Mouse (Mus musculus) E14TG2a.4 (cell line): ENCODE measurements around the gene Nusap1.

Experiments
- CTCF ChIP-seq: conservative IDR thresholded peaks from 2 replicates; pipeline ENCODE4 v1.5.1; 2014; ENCODE audit warnings: low read length
- NANOG ChIP-seq: IDR thresholded peaks from 2 replicates; pipeline ENCODE4 v1.6.1; 2014; ENCODE audit warnings: borderline replicate concordance, low read length, mixed read lengths

DNA sequence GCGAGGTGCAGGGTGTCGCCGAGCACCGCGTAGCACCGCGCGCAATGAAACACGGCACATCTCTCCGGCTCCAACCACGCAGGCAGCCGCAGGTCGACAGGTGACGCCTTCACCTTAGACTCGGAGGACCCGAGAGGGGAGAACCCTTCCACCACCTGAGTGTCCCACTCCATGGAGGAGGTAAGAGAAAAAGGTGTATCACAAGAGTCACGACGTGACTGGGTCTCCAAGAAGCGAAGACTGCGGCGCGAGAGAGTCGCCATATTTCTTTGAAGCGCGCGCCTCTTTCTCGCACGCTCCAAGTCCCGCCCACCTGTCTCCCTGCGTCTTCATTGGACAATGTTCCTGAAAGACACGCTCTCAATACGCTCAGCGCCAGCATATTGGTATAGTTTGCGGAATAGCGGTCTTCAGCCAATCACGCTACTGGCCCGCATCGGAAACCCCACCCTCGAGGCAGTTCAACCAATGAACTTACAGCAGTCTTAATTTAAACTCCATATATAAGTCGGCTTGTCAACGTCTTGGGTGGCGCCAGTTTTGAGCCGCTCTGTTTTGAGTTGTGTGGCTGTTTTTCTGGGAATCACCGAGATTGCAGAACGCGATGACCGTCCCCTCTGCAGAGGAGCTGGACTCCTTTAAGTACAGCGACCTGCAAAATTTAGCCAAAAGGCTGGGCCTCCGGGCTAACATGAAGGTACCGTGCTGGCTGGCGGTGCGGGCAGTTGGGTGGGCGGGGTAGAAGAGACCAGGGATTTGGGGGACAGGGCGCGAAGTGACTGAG, at the start of gene Nusap1, which contains the start of gene Oip5:
- TF ChIP-seq CTCF (no peak), NANOG (no peak)
